Mouse (Mus musculus) C2C12 (cell line): ENCODE results near the gene Copa. TPM values are rescaled to one million over a fixed set of nuclear protein-coding genes. Genes with fewer than 3 reads are reported as not detected.

Experiments used
- H3K27me3 ChIP-seq: one replicate; pipeline ENCODE4 v1.6.1; 2011; ENCODE audit not compliant: control insufficient read depth, insufficient read depth, insufficient read length
- H3K36me3 ChIP-seq: one replicate; pipeline ENCODE4 v1.6.1; 2011; ENCODE audit not compliant: control insufficient read depth, insufficient read depth
- H3K4me3 ChIP-seq: one replicate; pipeline ENCODE4 v1.5.1; 2011; ENCODE audit warnings: mild to moderate bottlenecking, control low read depth; ENCODE audit not compliant: poor library complexity, insufficient read depth, severe bottlenecking
- H3K79me2 ChIP-seq: one replicate; pipeline ENCODE4 v1.6.1; 2011; ENCODE audit not compliant: control insufficient read depth, insufficient read depth
- H3K79me3 ChIP-seq: one replicate; pipeline ENCODE4 v1.6.1; 2011; ENCODE audit warnings: low read depth, control low read depth
- H3ac ChIP-seq: one replicate; pipeline ENCODE3; 2011; ENCODE audit warnings: low read depth; ENCODE audit not compliant: control insufficient read depth, insufficient read length
- CEBPB ChIP-seq: IDR thresholded peaks from one replicate; pipeline ENCODE4 v1.6.1; 2011; ENCODE audit warnings: low read depth, mild to moderate bottlenecking, control low read depth, moderate library complexity
- CTCF ChIP-seq: IDR thresholded peaks from one replicate; pipeline ENCODE4 v1.5.1; 2011; ENCODE audit not compliant: control insufficient read depth, insufficient read depth, insufficient read length
- FOSL1 ChIP-seq: IDR thresholded peaks from one replicate; pipeline ENCODE4 v1.8.0; 2011; ENCODE audit warnings: mild to moderate bottlenecking, low read length; ENCODE audit not compliant: poor library complexity, insufficient read depth, severe bottlenecking
- MAX ChIP-seq: IDR thresholded peaks from one replicate; pipeline ENCODE4 v1.6.1; 2011; ENCODE audit warnings: mild to moderate bottlenecking, control low read depth
- MYOD1 ChIP-seq: IDR thresholded peaks from one replicate; pipeline ENCODE4 v1.6.1; 2011; ENCODE audit warnings: low read depth; ENCODE audit not compliant: control insufficient read depth, insufficient read length
- MYOG ChIP-seq: IDR thresholded peaks from one replicate; pipeline ENCODE4 v1.6.1; 2011; ENCODE audit not compliant: control insufficient read depth, insufficient read length; ENCODE audit errors: extremely low read depth
- USF1 ChIP-seq: IDR thresholded peaks from one replicate; pipeline ENCODE4 v1.6.1; 2011; ENCODE audit warnings: low read depth, mild to moderate bottlenecking, control low read depth, moderate library complexity
- polyA plus RNA-seq: library from polyadenylated mRNA; unstranded; fragments of >200 nt; fragmentation: generic; extraction: Trizol; gene quantifications from one replicate; pipeline ENCODE4 v1.2.1, GENCODE M21; 2012; ENCODE audit warnings: missing spikeins

Copa gene
- polyA plus RNA-seq, 1 experiment = 113 TPM

DNA sequence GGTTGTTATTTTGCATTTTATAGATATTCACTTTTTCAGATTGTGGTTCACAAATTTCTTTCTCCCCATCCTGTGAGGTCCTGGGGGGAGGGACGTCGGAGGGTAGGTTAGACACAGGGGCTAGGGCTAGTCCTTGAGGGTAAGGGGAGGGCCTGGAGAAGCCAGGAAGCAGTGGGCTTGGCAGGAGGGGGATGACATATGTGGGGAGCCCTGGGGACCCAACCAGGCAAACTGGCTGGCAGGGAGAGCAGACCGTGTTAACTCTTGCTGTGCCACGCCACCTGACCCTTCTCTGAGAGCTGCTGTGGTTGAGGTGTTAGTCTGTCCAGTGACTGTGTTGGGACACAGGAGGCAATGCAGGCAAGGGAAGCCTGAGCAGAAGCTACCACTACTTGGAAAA, 21.7 kb upstream of the Copa start:
- H3K36me3 ChIP-seq = peaks cover 2% of the 10 kb centered on the region
- H3K27me3 ChIP-seq = no peaks in the 10 kb centered on the region
- no peak overlapping the region for H3K4me3 ChIP-seq
- H3ac ChIP-seq = no peak overlapping the region
- no peaks in the 10 kb centered on the region for H3K79me2 ChIP-seq
- TF ChIP-seq FOSL1 (no peak), USF1 (no peak), CTCF (no peak), MYOD1 (no peak), MAX (no peak), MYOG (no peak), CEBPB (no peak)
- H3K79me3 ChIP-seq = no peaks in the 10 kb centered on the region

DNA sequence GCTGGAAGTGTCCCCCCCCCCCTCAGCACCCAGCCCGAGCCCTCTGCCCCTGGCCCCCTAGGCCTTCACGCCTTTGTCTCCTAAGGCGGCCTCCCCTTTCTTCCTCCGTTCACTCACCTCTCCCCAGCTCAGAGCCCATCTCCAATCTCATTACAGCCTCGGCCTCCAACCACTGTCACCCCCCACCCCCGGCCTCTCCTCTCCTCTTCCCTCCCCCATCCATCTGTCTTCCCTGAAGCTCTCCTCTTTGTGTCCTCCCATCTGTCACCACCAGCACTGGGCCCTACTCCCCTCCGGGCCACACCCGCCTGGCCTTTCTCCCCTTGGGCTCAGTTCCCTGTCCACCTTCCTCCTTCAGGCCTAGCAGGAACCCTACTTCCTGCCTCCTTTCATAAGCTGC, 21.1 kb upstream of the Copa start:
- Histone ChIP-seq H3ac (no peak overlapping the region), H3K27me3 (no peaks in the 10 kb centered on the region)
- TF ChIP-seq CEBPB = no peak
- no peak for TF ChIP-seq CTCF
- TF ChIP-seq MYOD1 = no peak
- no peak for TF ChIP-seq MAX
- TF ChIP-seq MYOG = no peak
- TF ChIP-seq FOSL1 = no peak
- TF ChIP-seq USF1 = no peak

GRCm38 (mm10) chr1:172062101-172062500, 20.2 kb upstream of the Copa start:
- Histone ChIP-seq H3K36me3 (peaks cover 13% of the 10 kb centered on the region), H3K4me3 (no peak overlapping the region), H3K79me2 (no peaks in the 10 kb centered on the region), H3K27me3 (no peaks in the 10 kb centered on the region), H3K79me3 (no peaks in the 10 kb centered on the region), H3ac (no peak overlapping the region)
- TF ChIP-seq MYOG (no peak), USF1 (no peak), MYOD1 (no peak), CTCF (no peak), CEBPB (no peak), MAX (no peak), FOSL1 (no peak)

More for the DNA sequence above, 21.1 kb upstream of the Copa start:
- Histone ChIP-seq H3K4me3 (no peak overlapping the region), H3K79me2 (no peaks in the 10 kb centered on the region), H3K36me3 (peaks cover 8% of the 10 kb centered on the region), H3K79me3 (no peaks in the 10 kb centered on the region)

DNA sequence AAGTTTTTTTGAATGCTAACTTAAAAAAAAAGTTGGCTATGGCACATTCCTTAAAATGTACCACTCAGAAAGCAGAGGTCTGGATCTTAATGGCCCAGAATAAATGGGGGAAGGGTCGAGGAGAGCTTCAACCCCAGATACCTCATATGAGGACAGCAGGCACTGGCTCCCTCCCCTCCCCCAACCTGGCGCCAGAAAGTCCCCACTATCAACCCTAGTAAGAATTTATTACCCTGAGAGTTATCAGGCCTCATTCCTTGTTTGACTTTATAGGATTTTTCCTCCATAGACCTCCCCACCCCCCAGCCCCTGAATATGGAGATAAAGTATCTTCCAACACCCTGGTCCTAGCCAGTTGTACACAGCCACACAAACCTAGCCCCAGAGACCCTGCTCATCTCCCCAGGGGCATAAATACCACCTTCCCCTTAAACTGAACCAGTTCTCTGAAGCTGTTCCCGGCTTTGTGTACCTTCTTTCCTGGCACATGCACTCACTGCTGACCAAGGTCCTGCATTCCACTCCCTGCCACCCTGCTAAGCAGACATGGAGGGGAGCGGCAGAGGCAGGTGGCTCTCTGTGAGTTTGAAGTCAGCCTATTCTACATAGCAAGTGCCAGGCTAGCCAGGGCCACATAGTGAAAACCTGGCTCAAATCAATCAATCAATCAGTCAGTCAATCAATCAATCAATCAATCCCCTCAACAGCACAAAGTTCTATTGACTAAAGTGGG, 18.9 kb upstream of the Copa start:
- Histone ChIP-seq H3K36me3 (peaks cover 25% of the 10 kb centered on the region), H3K27me3 (no peaks in the 10 kb centered on the region), H3K4me3 (no peak overlapping the region), H3ac (no peak overlapping the region), H3K79me2 (no peaks in the 10 kb centered on the region), H3K79me3 (no peaks in the 10 kb centered on the region)
- TF ChIP-seq USF1 = no peak
- TF ChIP-seq MYOG = no peak
- no peak for TF ChIP-seq FOSL1
- TF ChIP-seq CEBPB = no peak
- TF ChIP-seq CTCF = no peak
- TF ChIP-seq MYOD1 = no peak
- no peak for TF ChIP-seq MAX

GRCm38 (mm10) chr1:172064613-172065141, 17.7 kb upstream of the Copa start:
- H3K4me3 ChIP-seq = no peak overlapping the region
- TF ChIP-seq FOSL1 = no peak
- no peak for TF ChIP-seq MYOG
- no peak for TF ChIP-seq USF1
- no peak for TF ChIP-seq CEBPB
- TF ChIP-seq MAX = no peak
- no peak for TF ChIP-seq CTCF
- TF ChIP-seq MYOD1 = no peak
- no peak overlapping the region for H3ac ChIP-seq
- H3K79me3 ChIP-seq = no peaks in the 10 kb centered on the region
- peaks cover 36% of the 10 kb centered on the region for H3K36me3 ChIP-seq
- no peaks in the 10 kb centered on the region for H3K27me3 ChIP-seq
- no peaks in the 10 kb centered on the region for H3K79me2 ChIP-seq

DNA sequence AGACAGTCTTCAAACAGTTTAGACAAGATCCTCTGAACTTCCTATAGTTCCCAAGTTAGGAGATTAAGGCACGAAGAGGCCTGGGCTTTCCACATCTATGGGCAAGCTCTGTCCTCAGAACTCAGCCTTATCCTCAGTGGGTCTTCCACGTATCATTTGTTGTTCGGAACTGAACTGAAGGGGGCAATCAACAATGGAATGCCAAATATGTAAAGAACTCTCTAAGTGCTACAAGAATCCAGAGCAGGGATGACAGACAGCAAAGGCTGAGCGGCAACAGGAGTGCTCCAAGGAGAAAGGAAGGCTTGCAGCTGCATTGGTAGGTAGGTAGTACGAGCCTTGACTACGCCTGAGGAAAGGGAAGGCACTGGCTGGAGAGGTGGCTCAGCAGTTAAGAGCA, 12.1 kb upstream of the Copa start:
- no peak overlapping the region for H3ac ChIP-seq
- H3K79me2 ChIP-seq = no peaks in the 10 kb centered on the region
- no peaks in the 10 kb centered on the region for H3K27me3 ChIP-seq
- H3K79me3 ChIP-seq = no peaks in the 10 kb centered on the region
- peaks cover 80% of the 10 kb centered on the region for H3K36me3 ChIP-seq
- no peak for TF ChIP-seq CTCF
- no peak for TF ChIP-seq USF1
- TF ChIP-seq FOSL1 = no peak
- no peak for TF ChIP-seq MYOD1
- no peak for TF ChIP-seq MYOG
- no peak for TF ChIP-seq CEBPB
- TF ChIP-seq MAX = no peak
- no peak overlapping the region for H3K4me3 ChIP-seq
